Mouse (Mus musculus) G1E-ER4 (cell line): ENCODE results near the gene Gm45785. TPM values are rescaled to one million over a fixed set of nuclear protein-coding genes. Genes with fewer than 3 reads are reported as not detected.

Source experiments
- GATA1 ChIP-seq: IDR thresholded peaks from one replicate; pipeline ENCODE4 v1.8.0; 2012; ENCODE audit warnings: low read length, inconsistent platforms
- polyA plus RNA-seq: library from polyadenylated mRNA; stranded (reverse); fragments of >175 nt; gene quantifications from 2 replicates; pipeline ENCODE4 v1.2.3, GENCODE M21; 2012

The Gm45785 gene
- polyA plus RNA-seq, 1 experiment: 0.18 TPM

- no peak for TF ChIP-seq GATA1
Measured at GRCm38 (mm10) chr7:140843806-140844205, 12.3 kb downstream of the Gm45785 start.

GRCm38 (mm10) chr7:140840750-140841735 is 15.1 kb downstream of the Gm45785 start:
- no peak for TF ChIP-seq GATA1

- TF ChIP-seq GATA1: no peak
Measured at GRCm38 (mm10) chr7:140839556-140839955, 16.6 kb downstream of the Gm45785 start.

- no peak for TF ChIP-seq GATA1
Measured at GRCm38 (mm10) chr7:140836243-140837115, 19.7 kb downstream of the Gm45785 start.

- TF ChIP-seq GATA1: no peak
Measured at GRCm38 (mm10) chr7:140835758-140836087, 20.4 kb downstream of the Gm45785 start.

- no peak for TF ChIP-seq GATA1
Measured at GRCm38 (mm10) chr7:140834968-140835757, 21.0 kb downstream of the Gm45785 start, which contains the start of gene Urah. TSS of gene Urah (plus strand) at chr7:140835018.

- TF ChIP-seq GATA1: no peak
Measured at GRCm38 (mm10) chr7:140833341-140833740, 22.8 kb downstream of the Gm45785 start.

- no peak for TF ChIP-seq GATA1
Measured at GRCm38 (mm10) chr7:140831447-140831846, 24.7 kb downstream of the Gm45785 start.

- TF ChIP-seq GATA1: no peak
Measured at GRCm38 (mm10) chr7:140828171-140828881, 27.8 kb downstream of the Gm45785 start.

- no peak for TF ChIP-seq GATA1
Measured at GRCm38 (mm10) chr7:140822731-140823130, 33.4 kb downstream of the Gm45785 start.

GRCm38 (mm10) chr7:140821653-140822329 is 34.3 kb downstream of the Gm45785 start, which contains the start of gene Zfp941:
TSS of gene Zfp941 (minus strand) at chr7:140822178.
- TF ChIP-seq GATA1: no peak

GRCm38 (mm10) chr7:140821305-140821652 is 34.9 kb downstream of the Gm45785 start:
- TF ChIP-seq GATA1: no peak

- no peak for TF ChIP-seq GATA1
Measured at GRCm38 (mm10) chr7:140820173-140820572, 36.0 kb downstream of the Gm45785 start.

- TF ChIP-seq GATA1: no peak
Measured at GRCm38 (mm10) chr7:140812850-140813249, 43.3 kb downstream of the Gm45785 start.

GRCm38 (mm10) chr7:140811714-140812113 is 44.4 kb downstream of the Gm45785 start:
- no peak for TF ChIP-seq GATA1
